Mouse (Mus musculus) spleen, embryonic (tissue): ENCODE measurements around the gene Cemip2.

Source experiments
- CTCF ChIA-PET: fragments of 350-600 bp; sonication (Branson Sonifier 250); formaldehyde crosslinking; loops from one replicate; lab custom pipeline; 2022; lab: Charles Lee

Gene Cemip2

GRCm38 (mm10) chr19:21777171-21777731 lies 891 bp upstream of the Cemip2 start:
- CTCF ChIA-PET = interaction anchor here (0.6 to 1.5 kb wide), 6 partner anchors 9 to 526 kb away, joined by 3 to 13 read pairs (median 3); no protein-coding TSS in a partner anchor

GRCm38 (mm10) chr19:21779106-21779505 lies 964 bp downstream of the Cemip2 start:
- CTCF ChIA-PET = no interaction called here

- CTCF ChIA-PET = no interaction called here
Measured at GRCm38 (mm10) chr19:21780663-21781062, 2.5 kb downstream of the Cemip2 start.

GRCm38 (mm10) chr19:21781066-21781786 lies 3.1 kb downstream of the Cemip2 start:
- CTCF ChIA-PET = interaction anchor here (0.6 to 0.7 kb wide), 2 partner anchors 199 to 958 kb away, joined by 3 read pairs; no protein-coding TSS in a partner anchor

GRCm38 (mm10) chr19:21781787-21782432 lies 3.8 kb downstream of the Cemip2 start:
- CTCF ChIA-PET = interaction anchor here (0.6 to 0.7 kb wide), 2 partner anchors 200 to 958 kb away, joined by 3 read pairs; no protein-coding TSS in a partner anchor

- CTCF ChIA-PET = no interaction called here
Measured at GRCm38 (mm10) chr19:21783717-21784116, 5.6 kb downstream of the Cemip2 start.

GRCm38 (mm10) chr19:21784331-21785131 lies 6.4 kb downstream of the Cemip2 start:
- CTCF ChIA-PET = no interaction called here

GRCm38 (mm10) chr19:21785132-21785528 lies 7.0 kb downstream of the Cemip2 start:
- CTCF ChIA-PET = no interaction called here

- CTCF ChIA-PET = interaction anchor here (1.2 kb wide), 1 partner anchor 10 kb away, joined by 3 read pairs; no protein-coding TSS in a partner anchor
Measured at GRCm38 (mm10) chr19:21787004-21787480, 8.9 kb downstream of the Cemip2 start.

GRCm38 (mm10) chr19:21788999-21789398 lies 10.9 kb downstream of the Cemip2 start:
- CTCF ChIA-PET = no interaction called here

- CTCF ChIA-PET = no interaction called here
Measured at GRCm38 (mm10) chr19:21789676-21790075, 11.5 kb downstream of the Cemip2 start.

- CTCF ChIA-PET = no interaction called here
Measured at GRCm38 (mm10) chr19:21791386-21791785, 13.2 kb downstream of the Cemip2 start.

GRCm38 (mm10) chr19:21791826-21792225 lies 13.7 kb downstream of the Cemip2 start:
- CTCF ChIA-PET = interaction anchor here (0.7 kb wide), 1 partner anchor 30 kb away, joined by 12 read pairs; no protein-coding TSS in a partner anchor

GRCm38 (mm10) chr19:21792587-21793175 lies 14.5 kb downstream of the Cemip2 start:
- CTCF ChIA-PET = interaction anchor here (0.7 kb wide), 1 partner anchor 47 kb away, joined by 5 read pairs; no protein-coding TSS in a partner anchor

GRCm38 (mm10) chr19:21794569-21794968 lies 16.4 kb downstream of the Cemip2 start:
- CTCF ChIA-PET = no interaction called here

GRCm38 (mm10) chr19:21796333-21796732 lies 18.2 kb downstream of the Cemip2 start:
- CTCF ChIA-PET = no interaction called here

GRCm38 (mm10) chr19:21798700-21799099 lies 20.6 kb downstream of the Cemip2 start:
- CTCF ChIA-PET = no interaction called here

GRCm38 (mm10) chr19:21799410-21800373 lies 21.6 kb downstream of the Cemip2 start:
- CTCF ChIA-PET = no interaction called here

- CTCF ChIA-PET = no interaction called here
Measured at GRCm38 (mm10) chr19:21804488-21804887, 26.3 kb downstream of the Cemip2 start.

GRCm38 (mm10) chr19:21805305-21805704 lies 27.2 kb downstream of the Cemip2 start:
- CTCF ChIA-PET = interaction anchor here (0.5 kb wide), 1 partner anchor 19 kb away, joined by 3 read pairs; no protein-coding TSS in a partner anchor
